Mouse (Mus musculus): ENCODE results near the gene Ugt1a7c. TPM values are rescaled to one million over a fixed set of nuclear protein-coding genes. Genes with fewer than 3 reads are reported as not detected.
"Not testable (repeated sequence)": the region's sequence is repeated elsewhere in the genome, so short reads cannot be mapped to it uniquely, and the experiment has no call there.

Gene Ugt1a7c
- total RNA-seq (2021) = 0.61 and 1.4 TPM in 2 replicates
- long read RNA-seq, partial matches to known transcripts = 0 of 9 reads
- long read RNA-seq, other reads (novel, unspliced or antisense) = 4 of 9 reads

DNA sequence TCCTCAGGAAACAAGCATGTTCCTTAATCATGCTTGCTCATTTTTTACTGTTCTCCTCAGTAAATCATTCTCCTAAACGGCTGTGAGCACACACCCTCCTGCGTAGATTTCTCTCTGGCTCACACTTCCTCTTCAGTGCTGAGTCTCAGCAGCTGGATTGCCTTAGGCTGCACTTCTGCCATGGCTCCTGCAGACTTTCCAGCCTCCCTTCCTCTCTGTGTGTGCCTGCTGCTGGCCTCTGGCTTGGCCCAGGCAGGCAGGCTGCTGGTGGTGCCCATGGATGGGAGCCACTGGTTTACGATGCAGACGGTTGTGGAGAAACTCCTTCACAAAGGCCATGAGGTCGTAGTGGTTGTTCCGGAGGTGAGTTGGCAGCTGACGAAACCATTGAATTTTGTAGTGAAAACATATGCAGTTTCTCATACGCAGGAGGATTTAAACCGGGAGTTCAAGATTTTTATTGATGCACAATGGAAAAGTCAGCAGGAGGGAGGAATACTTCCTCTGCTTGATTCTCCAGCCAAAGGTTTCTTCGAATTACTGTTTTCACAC lies at the start of gene Ugt1a7c:
Ugt1a7c (plus strand) TSS at position 122 of the 552 bp plus-strand sequence.
- no peak for DNase-seq

- DNase-seq = not testable (repeated sequence)
These were observed 47.5 kb upstream of the Ugt1a7c start for GRCm38 (mm10) chr1:88047408-88047807.

DNA sequence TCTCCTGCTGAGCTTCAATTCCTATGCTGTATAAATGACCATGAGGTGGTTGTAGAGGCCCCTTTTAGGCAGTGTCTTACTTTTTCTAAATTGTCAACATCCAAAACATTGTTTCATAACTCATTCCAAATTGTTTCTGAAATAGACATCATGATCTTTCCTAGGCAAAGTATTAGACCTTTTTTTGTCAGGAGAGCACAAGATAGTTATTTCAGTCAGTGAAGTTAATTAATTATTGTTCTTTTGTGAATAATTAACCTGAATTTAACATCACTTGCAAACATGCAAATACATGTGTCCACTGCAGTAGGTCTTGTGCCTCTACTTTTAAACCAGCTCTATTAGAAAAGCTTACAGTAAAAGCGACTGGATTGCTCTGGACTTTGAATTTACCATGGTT lies 39.8 kb upstream of the Ugt1a7c start, which contains the start of gene Ugt1a10:
Ugt1a10 (plus strand) TSS at position 301 of the 400 bp plus-strand sequence.
- no peak for DNase-seq

- DNase-seq = not testable (repeated sequence)
These were observed 28.3 kb upstream of the Ugt1a7c start for GRCm38 (mm10) chr1:88066472-88067102.

DNA sequence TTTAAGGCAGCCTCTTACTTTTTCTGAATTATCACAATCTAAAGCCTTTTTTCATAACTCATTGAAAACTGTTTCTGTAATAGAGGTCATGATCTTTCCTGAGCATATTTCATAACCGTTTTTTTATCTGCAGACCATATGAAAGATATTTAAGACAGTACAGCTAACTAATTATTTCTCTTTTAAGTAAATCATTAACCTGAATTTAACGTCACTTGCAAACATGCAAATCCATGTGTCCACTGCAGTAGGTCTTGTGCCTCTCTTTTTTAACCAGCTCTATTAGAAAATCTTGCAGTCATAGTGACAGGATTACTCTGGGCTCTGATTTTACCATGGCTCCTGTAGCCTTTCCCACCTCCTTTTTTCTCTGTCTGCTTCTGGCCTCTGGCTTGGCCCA lies 24.4 kb upstream of the Ugt1a7c start, which contains the start of gene Ugt1a9:
Ugt1a9 (plus strand) TSS at position 306 of the 400 bp plus-strand sequence.
- DNase-seq = no peak

DNA sequence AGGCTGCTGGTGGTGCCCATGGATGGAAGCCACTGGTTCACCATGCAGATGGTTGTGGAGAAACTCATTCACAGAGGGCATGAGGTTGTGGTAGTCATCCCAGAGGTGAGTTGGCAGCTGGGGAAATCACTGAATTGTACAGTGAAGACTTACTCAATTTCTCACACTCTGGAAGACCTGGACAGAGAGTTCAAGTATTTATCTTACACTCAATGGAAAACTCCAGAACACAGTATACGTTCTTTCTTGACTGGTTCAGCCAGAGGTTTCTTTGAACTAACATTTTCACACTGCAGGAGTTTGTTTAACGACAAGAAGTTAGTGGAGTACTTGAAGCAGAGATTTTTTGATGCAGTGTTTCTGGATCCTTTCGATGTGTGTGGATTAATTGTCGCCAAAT lies 24.0 kb upstream of the Ugt1a7c start:
- no peak for DNase-seq

GRCm38 (mm10) chr1:88074471-88074870 lies 20.4 kb upstream of the Ugt1a7c start:
- DNase-seq = no peak

DNA sequence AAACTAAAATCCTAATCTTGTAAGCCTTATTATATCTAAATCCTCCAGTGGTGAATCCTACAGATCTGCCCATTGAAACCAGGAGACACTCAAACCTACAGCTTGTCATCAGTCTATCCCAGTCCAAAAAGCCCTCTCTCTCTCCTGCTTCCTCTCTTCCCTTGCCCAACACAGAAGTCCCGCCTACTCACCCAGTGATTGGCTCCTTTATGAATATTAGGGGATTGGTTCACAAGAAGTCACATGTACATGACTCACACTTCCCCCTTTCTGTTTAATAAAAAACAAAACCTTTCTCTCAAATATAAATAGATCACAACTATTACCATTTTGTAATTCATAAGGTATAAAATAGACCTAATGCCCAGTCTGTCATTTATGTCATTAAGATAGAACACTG lies 17.7 kb upstream of the Ugt1a7c start:
- DNase-seq = no peak

GRCm38 (mm10) chr1:88081670-88082069 lies 13.2 kb upstream of the Ugt1a7c start:
- DNase-seq = no peak

DNA sequence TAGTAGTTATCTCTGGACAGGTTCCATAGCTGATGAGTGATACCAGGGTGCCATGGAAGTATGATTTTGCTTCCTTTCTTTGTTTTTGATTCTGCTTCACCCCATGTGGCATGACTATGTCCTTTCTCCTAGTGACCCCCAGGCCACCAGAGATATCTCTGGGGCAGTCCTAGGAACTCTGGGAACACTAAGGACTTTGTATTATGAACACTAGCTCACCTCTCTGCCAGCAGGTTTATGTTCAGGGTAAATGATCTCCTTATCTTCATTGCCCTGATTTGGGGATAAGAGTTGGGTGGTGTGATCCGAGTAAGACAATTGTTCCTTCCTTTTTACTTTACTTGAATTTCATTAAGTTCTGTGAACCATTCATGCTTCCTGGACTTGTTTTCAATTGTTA lies 8.7 kb upstream of the Ugt1a7c start:
- no peak for DNase-seq

DNA sequence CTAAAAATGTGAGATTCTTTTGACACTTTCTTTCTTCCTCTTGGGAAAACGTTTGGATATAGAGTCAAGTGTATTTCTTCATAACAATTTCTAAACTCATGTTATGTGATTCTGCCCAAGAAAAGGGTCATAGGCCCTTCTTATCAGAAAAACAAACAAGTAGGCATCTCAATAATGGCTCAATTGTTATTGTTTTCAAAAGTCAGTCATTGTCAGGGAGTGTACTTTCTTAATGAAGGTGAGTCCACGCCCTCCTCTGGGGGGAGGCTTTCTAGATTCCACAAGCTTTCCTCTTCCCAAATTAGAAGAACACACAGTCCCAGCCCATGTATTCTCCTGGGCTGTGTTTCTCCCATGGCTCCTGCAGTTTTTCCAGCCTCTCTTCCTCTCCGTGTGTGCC lies 7.3 kb upstream of the Ugt1a7c start, which contains the start of gene Ugt1a8:
Ugt1a8 (plus strand) TSS at position 301 of the 400 bp plus-strand sequence.
- DNase-seq = no peak

DNA sequence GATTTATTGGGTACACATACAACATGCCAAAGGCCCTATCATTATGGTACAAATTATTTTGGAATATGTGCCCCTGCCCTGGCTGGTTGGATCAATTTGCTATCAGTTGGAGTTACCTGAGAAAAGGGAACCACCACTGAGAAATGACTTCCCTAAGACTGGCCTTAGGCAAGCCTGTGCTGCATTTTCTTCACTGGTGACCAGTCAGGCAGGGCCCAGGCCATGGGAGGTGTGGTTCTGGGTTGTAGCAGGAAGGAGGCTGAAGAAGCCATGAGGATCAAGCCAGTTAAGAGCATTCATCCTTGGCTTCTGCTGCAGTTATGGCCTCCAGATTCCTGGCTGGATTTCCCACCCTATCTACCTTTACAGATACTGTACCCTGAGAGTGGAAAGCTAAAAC lies 2.5 kb upstream of the Ugt1a7c start:
- no peak for DNase-seq

DNA sequence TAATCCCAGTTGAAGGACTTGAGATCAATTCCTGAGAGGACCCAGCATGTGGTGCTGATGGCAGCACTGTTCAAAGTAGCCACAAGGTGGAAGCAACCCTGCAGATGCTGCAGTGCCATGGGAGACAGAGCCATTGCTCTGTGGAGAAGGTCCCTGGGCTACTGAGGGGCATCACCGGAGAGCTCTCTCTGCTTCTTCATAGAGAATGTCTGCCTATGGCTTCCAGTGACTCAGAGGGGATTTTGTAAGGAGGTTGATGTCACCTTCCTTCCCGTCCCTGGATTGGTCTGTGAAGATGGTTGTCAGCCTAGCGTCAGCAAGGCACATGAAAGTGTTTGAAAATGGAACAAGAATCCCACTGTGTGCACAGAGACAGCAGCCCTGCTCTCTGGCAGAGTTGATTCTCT lies 589 bp upstream of the Ugt1a7c start:
- not testable (repeated sequence) for DNase-seq

GRCm38 (mm10) chr1:88098546-88098945 lies 3.7 kb downstream of the Ugt1a7c start:
- DNase-seq = not testable (repeated sequence)

- DNase-seq = peak; percentile 23
These were observed 4.8 kb downstream of the Ugt1a7c start for GRCm38 (mm10) chr1:88099691-88100090.

DNA sequence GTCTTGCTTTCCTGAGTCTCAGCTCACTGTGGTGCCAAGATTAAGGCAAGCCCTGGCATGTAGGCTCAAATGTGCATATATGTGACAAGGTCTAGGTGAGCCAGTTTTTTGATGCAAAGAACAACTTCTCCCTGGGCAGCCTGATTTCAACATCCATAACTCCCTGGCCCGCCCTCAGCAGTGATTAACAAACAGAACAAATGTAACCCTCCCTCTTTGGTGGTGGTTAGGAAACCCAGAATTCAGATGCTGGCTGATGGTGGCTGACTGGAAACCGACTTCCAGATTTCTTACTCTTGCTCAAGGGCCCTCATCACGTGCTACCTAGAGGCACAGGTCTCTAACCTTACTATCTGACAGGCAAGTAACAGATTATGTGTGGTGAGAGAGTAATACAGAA lies 8.2 kb downstream of the Ugt1a7c start, which contains the start of gene Ugt1a6b:
Ugt1a6b (plus strand) TSS at position 234 of the 400 bp plus-strand sequence.
- not testable (repeated sequence) for DNase-seq

DNA sequence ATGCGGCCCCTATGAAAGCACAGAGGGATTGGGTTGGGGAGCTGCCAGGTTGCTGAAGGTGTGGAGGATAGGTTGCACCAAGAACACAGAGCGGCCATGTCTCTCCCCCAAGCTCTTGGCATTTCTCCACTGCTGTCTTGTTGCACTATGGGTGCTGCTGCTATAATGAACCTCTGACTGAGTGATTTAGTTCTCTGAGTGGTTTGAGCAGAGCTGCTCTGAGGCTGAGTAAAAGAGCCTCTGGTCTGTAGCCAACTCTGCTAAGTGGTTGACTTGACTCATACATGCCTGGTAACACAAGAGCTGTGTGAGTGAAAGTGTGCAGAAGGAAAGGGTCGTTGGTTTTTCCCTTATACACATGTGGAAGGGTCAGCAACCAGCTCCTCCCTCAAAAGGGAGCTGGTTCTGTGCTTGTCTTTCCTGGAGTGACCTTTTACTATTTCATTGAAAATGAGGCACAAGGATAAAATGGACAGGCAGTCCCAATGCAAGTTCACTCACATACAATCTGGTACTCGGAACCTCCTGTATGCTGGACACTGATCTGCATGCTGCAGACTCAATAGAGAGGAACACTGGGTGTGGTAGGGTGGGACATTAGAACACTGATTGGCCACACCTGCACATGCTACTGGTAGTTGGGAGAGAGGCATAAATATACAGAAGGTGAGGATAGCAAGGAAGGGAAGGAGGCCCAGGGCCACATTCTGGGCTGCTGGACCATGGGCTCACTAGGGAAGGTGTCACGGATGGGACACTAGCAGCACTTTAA lies 9.0 kb downstream of the Ugt1a7c start:
- not testable (repeated sequence) for DNase-seq

DNA sequence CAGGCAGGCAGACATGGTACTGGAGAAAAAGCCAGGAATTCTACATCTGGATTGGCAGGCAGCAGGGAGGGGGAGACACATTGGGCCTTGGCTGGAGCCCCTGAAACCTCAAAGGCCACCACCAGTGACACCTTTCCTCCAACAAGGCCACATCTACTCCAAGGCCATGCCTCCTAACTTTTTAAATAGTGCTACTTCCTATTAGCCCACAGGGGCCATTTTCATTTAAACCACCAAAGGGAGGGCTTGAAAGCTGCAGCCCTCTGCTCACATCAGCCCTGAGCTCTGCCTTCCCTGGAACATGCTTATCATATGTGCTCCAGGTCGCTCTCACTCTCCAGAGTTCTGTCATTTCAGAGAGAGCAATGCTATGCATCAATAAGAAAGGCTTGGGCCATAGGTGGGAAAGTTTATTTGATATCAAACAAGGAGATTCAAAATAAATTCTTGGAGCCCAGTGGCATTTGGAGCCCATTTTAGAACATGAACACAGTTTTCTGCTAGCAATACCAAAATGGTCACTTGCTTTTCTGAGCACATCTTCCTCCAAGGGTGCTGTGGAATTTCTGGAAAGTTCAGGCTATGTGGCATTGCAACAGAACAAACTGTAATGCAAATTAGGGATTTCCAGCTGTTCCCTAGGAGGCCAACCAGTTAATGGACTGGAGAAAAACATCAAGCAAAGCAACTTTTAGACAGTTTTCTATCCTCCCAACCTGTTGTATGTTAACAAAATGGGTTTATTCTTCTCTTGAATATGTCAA lies 10.0 kb downstream of the Ugt1a7c start:
- no peak for DNase-seq

DNA sequence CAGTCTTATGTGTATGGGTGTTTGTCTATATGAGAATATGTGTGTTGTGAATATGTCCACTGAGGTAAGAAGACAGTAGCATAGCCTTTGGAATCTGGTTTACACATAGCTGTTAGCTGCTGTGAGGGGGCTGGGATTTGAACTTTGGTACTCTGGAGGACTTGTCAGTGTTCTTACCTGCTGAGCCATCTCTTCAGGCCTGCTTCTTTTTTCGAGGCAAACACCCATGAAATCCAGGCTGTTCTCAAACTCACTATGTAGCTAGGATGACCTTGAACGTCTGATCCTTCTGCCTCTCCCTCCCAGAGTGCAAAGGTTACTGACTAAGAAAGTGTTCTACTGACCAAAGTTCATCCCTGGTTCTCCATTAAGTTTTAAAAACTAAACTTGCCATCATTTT lies 10.8 kb downstream of the Ugt1a7c start:
- no peak for DNase-seq

GRCm38 (mm10) chr1:88109027-88109557 lies 14.2 kb downstream of the Ugt1a7c start:
- DNase-seq = not testable (repeated sequence)

DNA sequence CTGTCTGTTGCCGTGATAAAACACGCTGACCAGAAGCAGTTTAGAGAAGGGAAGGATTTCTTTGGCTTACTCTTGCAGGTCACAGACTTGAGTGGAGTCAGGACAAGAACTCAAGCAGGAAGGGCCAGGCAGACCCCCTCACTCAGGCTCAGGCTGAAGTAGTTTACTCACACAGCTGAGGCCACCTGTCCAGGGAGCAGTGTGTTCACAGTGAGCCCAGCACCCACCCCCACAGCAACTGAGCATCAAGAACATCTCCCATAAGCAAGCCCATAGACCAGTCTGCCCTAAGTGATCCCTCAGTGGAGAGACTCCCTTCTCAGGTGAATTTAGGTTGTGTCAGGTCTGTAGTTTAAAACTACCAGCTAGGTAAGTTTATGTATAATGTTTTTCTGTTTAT lies 14.7 kb downstream of the Ugt1a7c start:
- not testable (repeated sequence) for DNase-seq

DNA sequence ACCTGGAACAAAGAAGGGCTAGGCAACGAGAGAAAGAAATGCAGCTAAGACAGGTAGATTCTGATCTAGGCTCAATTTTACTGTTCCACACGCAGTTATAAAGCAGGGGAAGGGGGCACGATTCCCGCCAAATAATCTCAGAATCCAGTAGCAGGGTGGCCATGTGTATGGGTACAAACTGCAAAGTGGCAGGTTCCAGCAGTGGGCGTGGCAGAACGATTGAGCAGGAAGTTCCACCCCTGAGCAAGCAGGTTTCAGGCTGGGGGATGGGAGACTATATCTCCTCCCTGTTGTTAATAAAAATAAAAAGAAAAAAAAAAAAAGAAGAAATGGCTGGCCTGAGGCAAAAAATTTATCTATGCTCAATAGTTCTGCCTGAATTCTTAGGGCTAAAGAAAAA lies 17.9 kb downstream of the Ugt1a7c start:
- DNase-seq = not testable (repeated sequence)
